Comparison of ENCODE assay signal across 8 mouse cellular contexts in the genomic region with DNA sequence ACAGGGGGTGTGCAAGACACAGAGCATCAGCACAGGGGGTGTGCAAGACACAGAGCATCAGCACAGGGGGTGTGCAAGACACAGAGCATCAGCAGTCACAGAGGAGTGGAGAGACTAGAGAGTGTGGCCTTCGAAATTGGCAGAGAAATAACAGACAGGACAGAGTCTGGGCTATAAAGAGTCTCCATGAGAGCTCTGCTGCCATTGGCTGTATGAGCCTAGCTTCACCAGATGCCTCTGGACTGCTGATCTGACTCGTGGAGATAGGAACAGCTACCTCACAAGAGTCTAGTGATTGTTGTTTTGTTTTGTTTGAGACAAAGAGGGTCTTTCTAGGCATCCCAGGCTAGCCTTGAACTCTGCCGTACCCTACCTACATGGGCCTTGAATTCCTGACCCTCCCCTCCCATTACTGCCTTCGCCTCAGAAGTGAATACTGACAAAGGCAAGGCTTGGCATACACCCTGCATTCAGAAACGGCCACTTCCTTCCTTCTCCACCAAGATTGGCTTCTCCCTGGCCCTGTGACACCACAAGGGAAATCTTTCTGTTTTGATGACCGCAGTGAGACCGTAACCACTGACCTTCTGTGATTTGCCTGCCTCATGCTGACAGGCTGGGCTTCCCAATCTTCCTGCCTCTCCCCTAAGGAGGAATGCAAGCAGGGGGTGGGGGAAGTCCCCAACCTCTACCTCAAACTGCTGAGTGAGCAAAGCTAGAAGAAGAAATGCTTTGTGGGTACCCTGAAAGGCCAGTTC. TPM values are rescaled to one million over a fixed set of nuclear protein-coding genes. Genes with fewer than 3 reads are reported as not detected.
A peak's percentile ranks its signal among the peaks of the same experiment; 100 is the strongest.
DNase-seq lines count a peak whose midpoint lies in the region; ATAC-seq and TF ChIP-seq lines count a peak whose summit lies in the region.

No protein-coding gene starts in this region.

- no peaks in the 10 kb centered on the region for H3K9me3 ChIP-seq in kidney, postnatal 0 days (replicated peaks; ENCODE audit: low read length)
- H3K9me3 ChIP-seq in megakaryocyte, embryonic 14.5 days, result peaks cover 7% of the 10 kb centered on the region

- DNase-seq in testis, postnatal 10 days (ENCODE audit: low spot score), result no peak
- peak; percentile 81 for DNase-seq in heart, adult 8-10 months (ENCODE audit: low spot score)
- peak; percentile 86 for DNase-seq in kidney, postnatal 0 days (ENCODE audit: low spot score)
- no peak for DNase-seq in left cerebral cortex, adult 8-10 months (ENCODE audit: low spot score in 2 of 2)
- DNase-seq in left cerebral cortex, adult 2 months (ENCODE audit: extremely low spot score in 1 of 2, low spot score in 2 of 2), result no peak
- no peak for DNase-seq in urinary bladder, postnatal 4 days (ENCODE audit: low spot score in 2 of 2)

- no peak overlapping the region for H3K9ac ChIP-seq in kidney, postnatal 0 days (ENCODE audit: low read depth, low read length)

- no peaks in the 10 kb centered on the region for H3K27me3 ChIP-seq in testis, adult 2 months (ENCODE audit: control insufficient read depth, insufficient read depth, low read length)
- H3K27me3 ChIP-seq in kidney, postnatal 0 days (ENCODE audit: insufficient read depth, low read length), result no peaks in the 10 kb centered on the region
- peaks cover 89% of the 10 kb centered on the region for H3K27me3 ChIP-seq in megakaryocyte, embryonic 14.5 days (replicated peaks)

- peak; percentile 43; the same call in 1 of the 2 replicates for ATAC-seq in kidney, postnatal 0 days (replicated peaks; ENCODE audit: low FRiP score, low read depth)

- no peaks in the 10 kb centered on the region; the same call in 1 of the 2 replicates for H3K4me1 ChIP-seq in testis, adult 2 months (ENCODE audit: control insufficient read depth, insufficient read depth, low read length)
- peaks cover 17% of the 10 kb centered on the region for H3K4me1 ChIP-seq in kidney, postnatal 0 days (replicated peaks; ENCODE audit: insufficient read depth, low read length)
- peaks cover 19% of the 10 kb centered on the region for H3K4me1 ChIP-seq in megakaryocyte, embryonic 14.5 days

- 21% methylated on average over 7 of the region's 7 CpGs for WGBS in kidney, postnatal 0 days

- H3K4me3 ChIP-seq in testis, adult 2 months (ENCODE audit: control insufficient read depth, low read depth, low read length), result peak overlapping the region; percentile 83
- no peak overlapping the region for H3K4me3 ChIP-seq in kidney, postnatal 0 days (replicated peaks; ENCODE audit: low read depth, low read length)
- peak overlapping the region; percentile 7 for H3K4me3 ChIP-seq in megakaryocyte, embryonic 14.5 days (replicated peaks)
- no peak overlapping the region for H3K4me3 ChIP-seq in left cerebral cortex, adult 2 months

- no peaks in the 10 kb centered on the region for H3K36me3 ChIP-seq in testis, adult 2 months (ENCODE audit: control insufficient read depth, insufficient read depth, low read length)
- H3K36me3 ChIP-seq in kidney, postnatal 0 days (ENCODE audit: insufficient read depth, low read length), result no peaks in the 10 kb centered on the region
- H3K36me3 ChIP-seq in megakaryocyte, embryonic 14.5 days (replicated peaks; ENCODE audit: low read length), result no peaks in the 10 kb centered on the region

- TF ChIP-seq POLR2A in testis, adult 2 months (IDR thresholded peaks at IDR 0.05; ENCODE audit: control insufficient read depth, low read depth, low read length), result peak; percentile 25; the same call in 1 of the 2 replicates

- H3K4me2 ChIP-seq in kidney, postnatal 0 days (ENCODE audit: low read length), result no peak overlapping the region

- no peak for TF ChIP-seq CTCF in testis, adult 2 months (IDR thresholded peaks at IDR 0.05; ENCODE audit: control insufficient read depth, insufficient read depth, insufficient replicate concordance, low read depth, low read length)
- no peak for TF ChIP-seq CTCF in kidney, postnatal 0 days (IDR thresholded peaks at IDR 0.05; ENCODE audit: low read depth)
- TF ChIP-seq CTCF in left cerebral cortex, adult 2 months (IDR thresholded peaks at IDR 0.05), result no peak

- intact Hi-C loops in left cerebral cortex, adult 2 months (cut with DNase I), result loop anchor here (1.0 kb wide), 1 partner anchor 30 kb away; no protein-coding TSS in a partner anchor

- peak overlapping the region; percentile 10; the same call in 1 of the 2 replicates for H3K27ac ChIP-seq in testis, adult 2 months (ENCODE audit: control insufficient read depth, insufficient read depth, low read depth, low read length)
- H3K27ac ChIP-seq in kidney, postnatal 0 days, result peak overlapping the region; percentile 85
- no peak overlapping the region for H3K27ac ChIP-seq in left cerebral cortex, adult 2 months

RNA-seq across cellular contexts. Expression of a gene that starts 3.4 kb away (rescaled TPM):
- 43.2 and 54.9 TPM in 2 replicates for polyA plus RNA-seq in testis, adult 2 months (2012; rRNA removed)
- 10 to 100 TPM; 56.2 to 65.0 (median 58.1) TPM for total RNA-seq in heart, adult 8-10 months (2022)
- polyA plus RNA-seq in kidney, postnatal 0 days (2015; fragmentation: Nextera tagmentation; extraction: Ambion mirVana), result 12.0 and 12.8 TPM in 2 replicates
- polyA plus RNA-seq in megakaryocyte, embryonic 14.5 days (2012; ENCODE audit: insufficient read depth, low replicate concordance), result not detected in 2 replicates
- total RNA-seq in left cerebral cortex, adult 8-10 months (2022), result 10 to 100 TPM; 19.7 to 25.3 (median 21.9) TPM
- 10 to 100 TPM; 17.6 to 18.8 TPM for total RNA-seq in left cerebral cortex, adult 2 months (2021)

Comparison
In these comparisons a context has a peak if more than half of its experiments do, and no peak if none do; other contexts are left out.
1. H3K4me3 ChIP-seq: peak in testis, adult 2 months (single experiment) and megakaryocyte, embryonic 14.5 days (single experiment); none in kidney, postnatal 0 days (single experiment) and left cerebral cortex, adult 2 months (single experiment).
2. DNase-seq: peak in heart, adult 8-10 months (single experiment) and kidney, postnatal 0 days (single experiment); none in testis, postnatal 10 days (single experiment), left cerebral cortex, adult 8-10 months (0 of 2), left cerebral cortex, adult 2 months (0 of 2) and urinary bladder, postnatal 4 days (0 of 2).